Comparison of ENCODE assay signal across 21 mouse cellular contexts in genomic region chr3:53230562-53230961, GRCm38 (mm10).
DNase-seq lines count a peak whose midpoint lies in the region; ATAC-seq and TF ChIP-seq lines count a peak whose summit lies in the region.
"Had no signal": no experiment of that assay in that cellular context is flagged by ENCODE, and none has a peak within 500 bp of the region (broad histone marks: within the 10 kb centered on the region; RNA-seq: fewer than 3 reads in every experiment).

No protein-coding gene starts in this region.

- H3K4me3 ChIP-seq in forebrain, embryonic 15.5 days: no peak overlapping the region
- H3K4me3 ChIP-seq in forebrain, embryonic 12.5 days (replicated peaks): no peak overlapping the region
- no peak overlapping the region for H3K4me3 ChIP-seq in intestine, embryonic 14.5 days (ENCODE audit: low read depth, low read length)
- no peak overlapping the region for H3K4me3 ChIP-seq in intestine, embryonic 16.5 days (ENCODE audit: low read length)
- H3K4me3 ChIP-seq in midbrain, embryonic 15.5 days: no peak overlapping the region
- no peak overlapping the region for H3K4me3 ChIP-seq in midbrain, embryonic 13.5 days (replicated peaks)
- H3K4me3 ChIP-seq: limb, embryonic 12.5 days; liver, embryonic 15.5 days had no signal

- no peak for ATAC-seq in forebrain, embryonic 15.5 days (replicated peaks)
- ATAC-seq in forebrain, embryonic 12.5 days (ENCODE audit: low FRiP score): no peak
- ATAC-seq in intestine, embryonic 14.5 days (replicated peaks; ENCODE audit: low FRiP score, low TSS enrichment, low read depth): no peak
- ATAC-seq in intestine, embryonic 16.5 days: no peak
- ATAC-seq in midbrain, embryonic 15.5 days (replicated peaks): peak; percentile 35; the same call in 1 of the 2 replicates
- ATAC-seq in midbrain, embryonic 13.5 days: no peak
- ATAC-seq: inflammation-experienced regulatory T-cells, adult 6 months had no signal

- H3K4me2 ChIP-seq in forebrain, embryonic 15.5 days (replicated peaks): no peak overlapping the region
- no peak overlapping the region for H3K4me2 ChIP-seq in forebrain, embryonic 12.5 days
- H3K4me2 ChIP-seq in intestine, embryonic 14.5 days (ENCODE audit: low read length): no peak overlapping the region; the same call in 1 of the 2 replicates
- H3K4me2 ChIP-seq in intestine, embryonic 16.5 days (ENCODE audit: low read depth, low read length): no peak overlapping the region
- H3K4me2 ChIP-seq in midbrain, embryonic 15.5 days: no peak overlapping the region
- H3K4me2 ChIP-seq in midbrain, embryonic 13.5 days (replicated peaks): no peak overlapping the region
- H3K4me2 ChIP-seq: limb, embryonic 12.5 days; liver, embryonic 15.5 days had no signal

- TF ChIP-seq POLR2A in brain, embryonic 14.5 days (IDR thresholded peaks at IDR 0.05; ENCODE audit: borderline replicate concordance, extremely low read depth, insufficient read depth, insufficient read length, poor library complexity, severe bottlenecking): no peak

- H3K27ac ChIP-seq in forebrain, embryonic 15.5 days (replicated peaks): 0 out of 2 replicates have a peak overlapping the region, but pooled peaks have one; percentile 11
- H3K27ac ChIP-seq in forebrain, embryonic 12.5 days: no peak overlapping the region
- peak overlapping the region; percentile 22; the same call in 1 of the 2 replicates for H3K27ac ChIP-seq in intestine, embryonic 14.5 days (ENCODE audit: low read depth)
- H3K27ac ChIP-seq in intestine, embryonic 16.5 days (ENCODE audit: low read length): no peak overlapping the region
- H3K27ac ChIP-seq in midbrain, embryonic 15.5 days: 0 out of 2 replicates have a peak overlapping the region, but pooled peaks have one; percentile 17
- H3K27ac ChIP-seq in midbrain, embryonic 13.5 days: no peak overlapping the region
- H3K27ac ChIP-seq: limb, embryonic 12.5 days; liver, embryonic 15.5 days had no signal

- 63% methylated on average over 3 of the region's 3 CpGs for WGBS in forebrain, embryonic 15.5 days
- WGBS in forebrain, embryonic 12.5 days: 56% methylated on average over 3 of the region's 3 CpGs
- 54% methylated on average over 3 of the region's 3 CpGs for WGBS in intestine, embryonic 14.5 days
- WGBS in intestine, embryonic 16.5 days: 56% methylated on average over 3 of the region's 3 CpGs
- 49% methylated on average over 3 of the region's 3 CpGs for WGBS in midbrain, embryonic 15.5 days
- 48% methylated on average over 3 of the region's 3 CpGs for WGBS in midbrain, embryonic 13.5 days

- H3K9me3 ChIP-seq in forebrain, embryonic 15.5 days: no peaks in the 10 kb centered on the region
- no peaks in the 10 kb centered on the region for H3K9me3 ChIP-seq in forebrain, embryonic 12.5 days
- no peaks in the 10 kb centered on the region for H3K9me3 ChIP-seq in intestine, embryonic 14.5 days (ENCODE audit: control insufficient read depth, low read length)
- no peaks in the 10 kb centered on the region for H3K9me3 ChIP-seq in intestine, embryonic 16.5 days (ENCODE audit: control insufficient read depth, low read length)
- no peaks in the 10 kb centered on the region for H3K9me3 ChIP-seq in midbrain, embryonic 15.5 days
- H3K9me3 ChIP-seq in midbrain, embryonic 13.5 days: no peaks in the 10 kb centered on the region
- H3K9me3 ChIP-seq: limb, embryonic 12.5 days; liver, embryonic 15.5 days had no signal

- H3K27me3 ChIP-seq in forebrain, embryonic 15.5 days: no peaks in the 10 kb centered on the region
- no peaks in the 10 kb centered on the region for H3K27me3 ChIP-seq in forebrain, embryonic 12.5 days
- no peaks in the 10 kb centered on the region for H3K27me3 ChIP-seq in intestine, embryonic 14.5 days (replicated peaks; ENCODE audit: control insufficient read depth, insufficient read depth, low read length)
- no peaks in the 10 kb centered on the region for H3K27me3 ChIP-seq in intestine, embryonic 16.5 days (replicated peaks; ENCODE audit: control insufficient read depth, insufficient read depth, low read length)
- no peaks in the 10 kb centered on the region for H3K27me3 ChIP-seq in midbrain, embryonic 15.5 days (replicated peaks)
- no peaks in the 10 kb centered on the region for H3K27me3 ChIP-seq in midbrain, embryonic 13.5 days
- H3K27me3 ChIP-seq: limb, embryonic 12.5 days; liver, embryonic 15.5 days had no signal

- H3K36me3 ChIP-seq in forebrain, embryonic 15.5 days: no peaks in the 10 kb centered on the region
- no peaks in the 10 kb centered on the region for H3K36me3 ChIP-seq in forebrain, embryonic 12.5 days (replicated peaks)
- H3K36me3 ChIP-seq in intestine, embryonic 14.5 days (ENCODE audit: control insufficient read depth, insufficient read depth, low read length): no peaks in the 10 kb centered on the region
- no peaks in the 10 kb centered on the region for H3K36me3 ChIP-seq in intestine, embryonic 16.5 days (ENCODE audit: control insufficient read depth, insufficient read depth, low read length)
- H3K36me3 ChIP-seq in midbrain, embryonic 15.5 days (replicated peaks): no peaks in the 10 kb centered on the region
- no peaks in the 10 kb centered on the region for H3K36me3 ChIP-seq in midbrain, embryonic 13.5 days
- H3K36me3 ChIP-seq: liver, embryonic 15.5 days had no signal

- no peak for DNase-seq in intestine, embryonic 14.5 days (ENCODE audit: low spot score)
- peak; percentile 36 for DNase-seq in brain, embryonic 14.5 days (ENCODE audit: low read depth)
- no peak for DNase-seq in cerebellum, postnatal 10 days
- DNase-seq: adrenal gland, postnatal 25 days; cerebellum, adult 11-12 months; cerebellum, postnatal 25 days; embryo, embryonic 11 days; heart, adult 11 months; heart, postnatal 10 days; kidney, postnatal 36 days; layer of hippocampus, adult 9-11 months; right cerebral cortex, adult 18-20 months; thymus, postnatal 14 days had no signal

- H3K9ac ChIP-seq in forebrain, embryonic 15.5 days (replicated peaks): no peak overlapping the region
- no peak overlapping the region for H3K9ac ChIP-seq in forebrain, embryonic 12.5 days
- H3K9ac ChIP-seq in intestine, embryonic 14.5 days (ENCODE audit: low read length): no peak overlapping the region
- no peak overlapping the region for H3K9ac ChIP-seq in intestine, embryonic 16.5 days (ENCODE audit: low read depth, low read length)
- H3K9ac ChIP-seq in midbrain, embryonic 15.5 days: no peak overlapping the region
- H3K9ac ChIP-seq in midbrain, embryonic 13.5 days (replicated peaks): no peak overlapping the region
- H3K9ac ChIP-seq: limb, embryonic 12.5 days; liver, embryonic 15.5 days had no signal

- 0 out of 2 replicates have a peak, but pooled peaks cover 6% of the 10 kb centered on the region for H3K4me1 ChIP-seq in forebrain, embryonic 15.5 days
- H3K4me1 ChIP-seq in forebrain, embryonic 12.5 days: peaks cover 6% of the 10 kb centered on the region
- H3K4me1 ChIP-seq in intestine, embryonic 14.5 days (replicated peaks; ENCODE audit: control insufficient read depth, insufficient read depth, low read length): peaks cover 9% of the 10 kb centered on the region
- peaks cover 7% of the 10 kb centered on the region for H3K4me1 ChIP-seq in intestine, embryonic 16.5 days (ENCODE audit: control insufficient read depth, insufficient read depth, low read length)
- H3K4me1 ChIP-seq in midbrain, embryonic 15.5 days: 0 out of 2 replicates have a peak, but pooled peaks cover 3% of the 10 kb centered on the region
- H3K4me1 ChIP-seq in midbrain, embryonic 13.5 days (replicated peaks): peaks cover 11% of the 10 kb centered on the region
- H3K4me1 ChIP-seq: liver, embryonic 15.5 days had no signal

- no peak for TF ChIP-seq CTCF in brain, embryonic 14.5 days (IDR thresholded peaks at IDR 0.05; ENCODE audit: borderline replicate concordance, extremely low read depth, insufficient read depth, insufficient read length)

Comparison
In these comparisons a context has a peak if more than half of its experiments do, and no peak if none do; other contexts are left out.
1. H3K27ac ChIP-seq: peak in forebrain, embryonic 15.5 days (single experiment), intestine, embryonic 14.5 days (single experiment) and midbrain, embryonic 15.5 days (single experiment); none in forebrain, embryonic 12.5 days (single experiment), intestine, embryonic 16.5 days (single experiment) and midbrain, embryonic 13.5 days (single experiment).